Mouse (Mus musculus): ENCODE data around the gene Pcgf2. TPM values are rescaled to one million over a fixed set of nuclear protein-coding genes. Genes with fewer than 3 reads are reported as not detected.

Pcgf2 gene
- polyA plus RNA-seq, 1 experiment = 74.6 TPM

- TF ChIP-seq CTCF (IDR thresholded peaks at IDR 0.05; ENCODE audit: low read depth, low read length) (no peak), POLR2A (IDR thresholded peaks at IDR 0.05; ENCODE audit: insufficient read depth, low read length) (no peak), EP300 (IDR thresholded peaks at IDR 0.05; ENCODE audit: insufficient read depth, low read depth, low read length) (peak; percentile 77)
Observed at GRCm38 (mm10) chr11:97696669-97697068, 3.6 kb downstream of the Pcgf2 start.

GRCm38 (mm10) chr11:97695712-97696401 lies 4.4 kb downstream of the Pcgf2 start:
- Histone ChIP-seq H3K4me1 (ENCODE audit: control insufficient read depth, insufficient read depth, low read length) (peaks cover 6% of the 10 kb centered on the region), H3K4me3 (ENCODE audit: low read depth, low read length) (no peak overlapping the region), H3K27me3 (ENCODE audit: control insufficient read depth, insufficient read depth, low read length, poor library complexity, severe bottlenecking) (no peaks in the 10 kb centered on the region), H3K9me3 (replicated peaks; ENCODE audit: control insufficient read depth, insufficient read depth, low read length, poor library complexity, severe bottlenecking) (no peaks in the 10 kb centered on the region), H3K27ac (ENCODE audit: insufficient read depth, low read length) (peak overlapping the region; percentile 65), H3K9ac (ENCODE audit: low read depth, poor library complexity, severe bottlenecking) (no peak overlapping the region), H3K36me3 (ENCODE audit: control insufficient read depth, insufficient read depth, low read length, poor library complexity, severe bottlenecking) (peaks cover 27% of the 10 kb centered on the region)
- no peak for TF ChIP-seq EP300 (IDR thresholded peaks at IDR 0.05; ENCODE audit: insufficient read depth, low read depth, low read length)
- TF ChIP-seq POLR2A (IDR thresholded peaks at IDR 0.05; ENCODE audit: insufficient read depth, low read length) = no peak
- TF ChIP-seq CTCF (IDR thresholded peaks at IDR 0.05; ENCODE audit: low read depth, low read length) = no peak

More at GRCm38 (mm10) chr11:97696669-97697068, 3.6 kb downstream of the Pcgf2 start:
- Histone ChIP-seq H3K9ac (ENCODE audit: low read depth, poor library complexity, severe bottlenecking) (no peak overlapping the region), H3K27ac (ENCODE audit: insufficient read depth, low read length) (peak overlapping the region; percentile 65), H3K36me3 (ENCODE audit: control insufficient read depth, insufficient read depth, low read length, poor library complexity, severe bottlenecking) (peaks cover 19% of the 10 kb centered on the region), H3K4me1 (ENCODE audit: control insufficient read depth, insufficient read depth, low read length) (peaks cover 6% of the 10 kb centered on the region), H3K9me3 (replicated peaks; ENCODE audit: control insufficient read depth, insufficient read depth, low read length, poor library complexity, severe bottlenecking) (no peaks in the 10 kb centered on the region), H3K4me3 (ENCODE audit: low read depth, low read length) (no peak overlapping the region), H3K27me3 (ENCODE audit: control insufficient read depth, insufficient read depth, low read length, poor library complexity, severe bottlenecking) (no peaks in the 10 kb centered on the region)

GRCm38 (mm10) chr11:97694921-97695711 lies 5.2 kb downstream of the Pcgf2 start:
- Histone ChIP-seq H3K4me1 (ENCODE audit: control insufficient read depth, insufficient read depth, low read length) (peaks cover 6% of the 10 kb centered on the region), H3K4me3 (ENCODE audit: low read depth, low read length) (no peak overlapping the region), H3K27me3 (ENCODE audit: control insufficient read depth, insufficient read depth, low read length, poor library complexity, severe bottlenecking) (no peaks in the 10 kb centered on the region), H3K9ac (ENCODE audit: low read depth, poor library complexity, severe bottlenecking) (no peak overlapping the region), H3K9me3 (replicated peaks; ENCODE audit: control insufficient read depth, insufficient read depth, low read length, poor library complexity, severe bottlenecking) (no peaks in the 10 kb centered on the region), H3K36me3 (ENCODE audit: control insufficient read depth, insufficient read depth, low read length, poor library complexity, severe bottlenecking) (peaks cover 32% of the 10 kb centered on the region), H3K27ac (ENCODE audit: insufficient read depth, low read length) (no peak overlapping the region)
- TF ChIP-seq POLR2A (IDR thresholded peaks at IDR 0.05; ENCODE audit: insufficient read depth, low read length) = no peak
- no peak for TF ChIP-seq CTCF (IDR thresholded peaks at IDR 0.05; ENCODE audit: low read depth, low read length)
- TF ChIP-seq EP300 (IDR thresholded peaks at IDR 0.05; ENCODE audit: insufficient read depth, low read depth, low read length) = no peak

DNA sequence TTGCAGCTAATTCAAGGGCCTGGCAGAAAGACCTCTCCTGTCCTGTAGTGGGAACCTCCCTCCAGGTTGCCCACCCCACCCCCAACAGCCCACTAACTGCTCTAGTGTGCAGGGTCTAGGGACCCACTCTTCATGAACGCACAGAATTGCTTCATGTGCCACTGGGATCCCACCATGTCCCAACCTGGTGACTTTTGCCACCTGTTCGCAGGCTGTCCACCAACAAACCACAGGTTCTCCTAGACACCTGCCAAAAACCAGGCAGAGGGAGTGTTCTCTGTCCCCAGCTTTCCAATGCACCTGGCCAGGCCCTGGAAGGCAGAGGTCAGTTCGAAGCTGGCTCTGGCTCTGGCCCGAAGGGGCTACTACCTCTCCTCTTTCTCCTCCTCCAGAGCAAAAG lies 5.9 kb downstream of the Pcgf2 start:
- H3K27me3 ChIP-seq (ENCODE audit: control insufficient read depth, insufficient read depth, low read length, poor library complexity, severe bottlenecking) = no peaks in the 10 kb centered on the region
- no peak overlapping the region for H3K4me3 ChIP-seq (ENCODE audit: low read depth, low read length)
- H3K9me3 ChIP-seq (replicated peaks; ENCODE audit: control insufficient read depth, insufficient read depth, low read length, poor library complexity, severe bottlenecking) = no peaks in the 10 kb centered on the region
- peaks cover 6% of the 10 kb centered on the region for H3K4me1 ChIP-seq (ENCODE audit: control insufficient read depth, insufficient read depth, low read length)
- H3K9ac ChIP-seq (ENCODE audit: low read depth, poor library complexity, severe bottlenecking) = no peak overlapping the region
- TF ChIP-seq EP300 (IDR thresholded peaks at IDR 0.05; ENCODE audit: insufficient read depth, low read depth, low read length) = no peak
- TF ChIP-seq CTCF (IDR thresholded peaks at IDR 0.05; ENCODE audit: low read depth, low read length) = no peak
- TF ChIP-seq POLR2A (IDR thresholded peaks at IDR 0.05; ENCODE audit: insufficient read depth, low read length) = no peak
- H3K27ac ChIP-seq (ENCODE audit: insufficient read depth, low read length) = no peak overlapping the region
- peaks cover 33% of the 10 kb centered on the region for H3K36me3 ChIP-seq (ENCODE audit: control insufficient read depth, insufficient read depth, low read length, poor library complexity, severe bottlenecking)

DNA sequence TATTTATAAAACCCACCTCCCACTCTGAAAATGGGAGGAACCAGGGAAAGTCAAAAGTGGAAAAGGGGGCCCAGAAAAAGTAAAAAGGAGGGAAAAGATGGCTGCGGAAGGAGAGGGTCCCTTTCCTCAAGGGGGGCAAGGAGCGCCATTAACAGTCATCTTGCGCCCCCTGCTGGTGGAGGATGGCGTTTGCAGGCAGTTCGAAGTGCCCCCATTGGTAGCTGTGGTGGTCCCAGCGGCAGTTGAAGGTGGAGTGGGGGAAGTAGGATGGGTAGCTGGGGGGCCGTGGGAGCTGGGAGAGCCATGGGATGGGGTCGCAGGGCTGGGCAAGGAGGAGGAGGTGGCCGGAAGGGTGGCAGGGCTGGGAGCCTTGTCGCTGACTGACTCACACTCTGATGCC lies 10.4 kb downstream of the Pcgf2 start:
- Histone ChIP-seq H3K27ac (ENCODE audit: insufficient read depth, low read length) (no peak overlapping the region), H3K36me3 (ENCODE audit: control insufficient read depth, insufficient read depth, low read length, poor library complexity, severe bottlenecking) (peaks cover 41% of the 10 kb centered on the region), H3K4me1 (ENCODE audit: control insufficient read depth, insufficient read depth, low read length) (peaks cover under 1% of the 10 kb centered on the region), H3K9ac (ENCODE audit: low read depth, poor library complexity, severe bottlenecking) (no peak overlapping the region), H3K4me3 (ENCODE audit: low read depth, low read length) (no peak overlapping the region), H3K9me3 (replicated peaks; ENCODE audit: control insufficient read depth, insufficient read depth, low read length, poor library complexity, severe bottlenecking) (no peaks in the 10 kb centered on the region), H3K27me3 (ENCODE audit: control insufficient read depth, insufficient read depth, low read length, poor library complexity, severe bottlenecking) (no peaks in the 10 kb centered on the region)
- TF ChIP-seq EP300 (IDR thresholded peaks at IDR 0.05; ENCODE audit: insufficient read depth, low read depth, low read length) (no peak), CTCF (IDR thresholded peaks at IDR 0.05; ENCODE audit: low read depth, low read length) (peak; percentile 92), POLR2A (IDR thresholded peaks at IDR 0.05; ENCODE audit: insufficient read depth, low read length) (no peak)

GRCm38 (mm10) chr11:97687061-97687460 lies 13.2 kb downstream of the Pcgf2 start:
- peaks cover 26% of the 10 kb centered on the region for H3K36me3 ChIP-seq (ENCODE audit: control insufficient read depth, insufficient read depth, low read length, poor library complexity, severe bottlenecking)
- peaks cover 6% of the 10 kb centered on the region for H3K4me1 ChIP-seq (ENCODE audit: control insufficient read depth, insufficient read depth, low read length)
- H3K9ac ChIP-seq (ENCODE audit: low read depth, poor library complexity, severe bottlenecking) = peak overlapping the region; percentile 62; the same call in 1 of the 2 replicates
- no peaks in the 10 kb centered on the region for H3K27me3 ChIP-seq (ENCODE audit: control insufficient read depth, insufficient read depth, low read length, poor library complexity, severe bottlenecking)
- H3K9me3 ChIP-seq (replicated peaks; ENCODE audit: control insufficient read depth, insufficient read depth, low read length, poor library complexity, severe bottlenecking) = no peaks in the 10 kb centered on the region
- 0 out of 2 replicates have a peak overlapping the region, but pooled peaks have one; percentile 2 for H3K27ac ChIP-seq (ENCODE audit: insufficient read depth, low read length)
- TF ChIP-seq POLR2A (IDR thresholded peaks at IDR 0.05; ENCODE audit: insufficient read depth, low read length) (no peak), CTCF (IDR thresholded peaks at IDR 0.05; ENCODE audit: low read depth, low read length) (no peak), EP300 (IDR thresholded peaks at IDR 0.05; ENCODE audit: insufficient read depth, low read depth, low read length) (no peak)
- H3K4me3 ChIP-seq (ENCODE audit: low read depth, low read length) = peak overlapping the region; percentile 71

Data from ES-Bruce4 (cell line).